Mouse (Mus musculus) CD4-positive, CD25-positive, alpha-beta regulatory T cell, adult 4 months (primary cell): Measurements from ENCODE around the gene Pqlc2. TPM values are rescaled to one million over a fixed set of nuclear protein-coding genes. Genes with fewer than 3 reads are reported as not detected.

Source experiments
- ATAC-seq: one replicate; pipeline ENCODE4 v1.8.0; 2017
- polyA plus RNA-seq, 2 experiments: library from polyadenylated mRNA; unstranded; fragments of 100-300 nt; shearing (Covaris generic); gene quantifications; one replicate each; pipeline ENCODE4 v1.2.1; 2017

Gene Pqlc2
- polyA plus RNA-seq, 2 experiments from 2014 or later, result 10.4 to 10.8 TPM

- no peak for ATAC-seq
Observed at GRCm38 (mm10) chr4:139305521-139305920, 5.0 kb downstream of the Pqlc2 start.

GRCm38 (mm10) chr4:139302241-139302640 lies 8.3 kb downstream of the Pqlc2 start:
- ATAC-seq, result no peak

- ATAC-seq, result no peak
Observed at GRCm38 (mm10) chr4:139301780-139302179, 8.7 kb downstream of the Pqlc2 start.

- no peak for ATAC-seq
Observed at GRCm38 (mm10) chr4:139298671-139299366, 11.7 kb downstream of the Pqlc2 start.

- no peak for ATAC-seq
Observed at GRCm38 (mm10) chr4:139297566-139297965, 12.9 kb downstream of the Pqlc2 start.

GRCm38 (mm10) chr4:139292038-139292437 lies 18.5 kb downstream of the Pqlc2 start:
- no peak for ATAC-seq

GRCm38 (mm10) chr4:139291099-139291498 lies 19.4 kb downstream of the Pqlc2 start:
- ATAC-seq, result no peak

GRCm38 (mm10) chr4:139289017-139289416 lies 21.5 kb downstream of the Pqlc2 start:
- peak; percentile 37 for ATAC-seq

GRCm38 (mm10) chr4:139287122-139287863 lies 23.2 kb downstream of the Pqlc2 start:
- ATAC-seq, result peak; percentile 68

- no peak for ATAC-seq
Observed at GRCm38 (mm10) chr4:139286234-139286633, 24.3 kb downstream of the Pqlc2 start.

- no peak for ATAC-seq
Observed at GRCm38 (mm10) chr4:139284877-139285276, 25.6 kb downstream of the Pqlc2 start.

GRCm38 (mm10) chr4:139282955-139283417 lies 27.5 kb downstream of the Pqlc2 start:
- ATAC-seq, result no peak

GRCm38 (mm10) chr4:139281791-139282345 lies 28.6 kb downstream of the Pqlc2 start:
- no peak for ATAC-seq

GRCm38 (mm10) chr4:139280530-139280929 lies 30.0 kb downstream of the Pqlc2 start:
- ATAC-seq, result no peak

- ATAC-seq, result no peak
Observed at GRCm38 (mm10) chr4:139276411-139276810, 34.1 kb downstream of the Pqlc2 start.

GRCm38 (mm10) chr4:139274573-139274972 lies 35.9 kb downstream of the Pqlc2 start:
- no peak for ATAC-seq

GRCm38 (mm10) chr4:139272951-139273680 lies 37.4 kb downstream of the Pqlc2 start:
- ATAC-seq, result no peak

GRCm38 (mm10) chr4:139271562-139271961 lies 38.9 kb downstream of the Pqlc2 start:
- ATAC-seq, result no peak

GRCm38 (mm10) chr4:139270168-139270567 lies 40.3 kb downstream of the Pqlc2 start:
- no peak for ATAC-seq

- no peak for ATAC-seq
Observed at GRCm38 (mm10) chr4:139268242-139268641, 42.3 kb downstream of the Pqlc2 start.

- ATAC-seq, result no peak
Observed at GRCm38 (mm10) chr4:139267335-139267734, 43.2 kb downstream of the Pqlc2 start.

GRCm38 (mm10) chr4:139266500-139266865 lies 44.0 kb downstream of the Pqlc2 start:
- ATAC-seq, result no peak
